Mouse (Mus musculus): ENCODE measurements at regions not wholly inside any gene's neighbourhood (a gene's known extent, or its start where the extent isn't known, plus 50 kb on each side); places are given as distances from the start of the nearest gene placed in this dataset.

DNA sequence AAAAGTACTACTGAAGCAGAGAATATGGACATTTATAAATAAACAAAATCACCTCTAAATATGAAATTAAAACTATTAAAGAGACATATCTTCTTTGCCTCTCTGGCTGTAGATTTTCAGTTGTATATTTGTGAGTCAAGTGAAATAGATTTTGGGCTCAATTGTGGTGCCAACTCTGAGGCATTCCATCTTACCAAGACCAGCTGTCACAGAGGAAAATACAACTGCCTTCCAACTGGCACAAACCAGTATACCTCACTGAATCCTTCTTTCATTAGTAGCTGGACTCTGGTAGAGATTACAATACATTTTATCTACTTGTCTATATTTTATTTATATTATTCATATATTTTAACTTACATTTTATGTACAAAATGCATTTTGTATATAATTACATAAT lies 72.7 kb upstream of the Sgcd start:
- Histone ChIP-seq H3K27ac (ENCODE audit: control insufficient read depth, insufficient read depth, low read depth, low read length, poor library complexity) (no peak overlapping the region), H3K4me3 (replicated peaks; ENCODE audit: control insufficient read depth, low read depth, low read length) (no peak overlapping the region), H3K4me1 (ENCODE audit: control insufficient read depth, insufficient read depth, low read length) (no peaks in the 10 kb centered on the region)
- TF ChIP-seq CTCF (IDR thresholded peaks at IDR 0.05; ENCODE audit: control insufficient read depth, insufficient read depth, low read length): no peak
- TF ChIP-seq POLR2A (IDR thresholded peaks at IDR 0.05; ENCODE audit: borderline replicate concordance, control insufficient read depth, low read depth, low read length): no peak

DNA sequence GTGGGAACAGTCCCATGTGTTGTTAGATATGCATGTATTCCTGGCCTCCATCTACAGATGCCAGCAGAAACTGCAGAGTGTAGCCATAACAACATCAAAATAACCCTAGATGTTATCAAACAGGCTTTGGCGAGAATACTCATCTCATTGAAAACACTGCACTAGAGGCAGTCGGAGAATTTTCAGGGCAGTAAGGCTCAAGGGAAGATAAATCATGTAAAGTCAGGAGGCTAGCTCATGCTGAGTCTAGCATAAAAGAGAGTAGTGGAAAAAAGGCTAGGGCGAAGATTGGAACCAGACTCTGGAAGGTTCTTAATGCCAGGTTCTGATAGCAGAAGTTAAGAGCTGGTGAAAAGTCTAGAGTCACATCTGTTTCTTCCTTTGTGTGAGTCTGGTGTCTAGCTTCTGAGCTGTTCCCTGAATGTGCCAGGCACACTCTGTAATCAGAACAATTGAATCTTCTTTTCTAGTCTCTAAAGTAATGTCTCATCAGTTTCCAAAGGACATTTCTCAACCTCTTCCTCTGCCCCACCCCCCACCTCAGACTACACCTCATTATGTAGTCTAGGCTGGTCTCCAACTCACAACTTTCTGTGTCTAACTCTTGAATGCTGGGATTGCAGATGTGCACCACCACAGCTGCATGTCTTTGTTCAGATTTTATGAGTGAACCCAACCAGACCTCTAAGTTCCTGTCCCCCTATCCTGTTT lies 62.5 kb upstream of the Sgcd start:
- no peak for TF ChIP-seq POLR2A (IDR thresholded peaks at IDR 0.05; ENCODE audit: borderline replicate concordance, control insufficient read depth, low read depth, low read length)
- TF ChIP-seq CTCF (IDR thresholded peaks at IDR 0.05; ENCODE audit: control insufficient read depth, insufficient read depth, low read length): no peak
- no peak overlapping the region for H3K4me3 ChIP-seq (replicated peaks; ENCODE audit: control insufficient read depth, low read depth, low read length)
- WGBS: 66% methylated on average over 3 of the region's 3 CpGs
- H3K27ac ChIP-seq (ENCODE audit: control insufficient read depth, insufficient read depth, low read depth, low read length, poor library complexity): no peak overlapping the region
- H3K4me1 ChIP-seq (ENCODE audit: control insufficient read depth, insufficient read depth, low read length): no peaks in the 10 kb centered on the region

DNA sequence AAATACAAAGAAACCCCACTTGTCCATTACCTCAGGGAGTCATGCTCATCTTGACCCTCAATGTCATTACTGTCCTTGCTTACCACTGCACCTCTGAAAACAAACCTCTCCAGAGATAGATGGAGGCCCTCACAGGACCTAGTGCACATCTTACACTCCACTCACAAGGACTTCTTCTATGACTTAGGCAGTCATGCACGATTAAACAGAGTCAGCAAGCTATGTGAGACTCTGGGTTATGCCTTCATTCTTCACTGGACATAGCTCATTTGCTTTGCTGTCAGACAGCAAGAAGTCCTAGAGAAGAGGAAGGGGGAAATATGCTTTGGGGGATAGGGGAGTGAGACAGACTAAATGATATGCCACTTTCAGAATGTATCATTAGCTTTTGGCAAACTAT lies 59.5 kb upstream of the Sgcd start:
- Histone ChIP-seq H3K27ac (ENCODE audit: control insufficient read depth, insufficient read depth, low read depth, low read length, poor library complexity) (no peak overlapping the region), H3K4me3 (replicated peaks; ENCODE audit: control insufficient read depth, low read depth, low read length) (no peak overlapping the region), H3K4me1 (ENCODE audit: control insufficient read depth, insufficient read depth, low read length) (no peaks in the 10 kb centered on the region)
- no peak for TF ChIP-seq CTCF (IDR thresholded peaks at IDR 0.05; ENCODE audit: control insufficient read depth, insufficient read depth, low read length)
- no peak for TF ChIP-seq POLR2A (IDR thresholded peaks at IDR 0.05; ENCODE audit: borderline replicate concordance, control insufficient read depth, low read depth, low read length)
- 63% methylated on average over 1 of the region's 1 CpGs for WGBS
